Mouse (Mus musculus) 3134 (cell line): Measurements from ENCODE around the gene Zbtb16.

Experiments
- DNase-seq: peaks from one replicate; pipeline ENCODE4 v3.0.0-alpha.2; 2011; ENCODE audit warnings: low spot score; ENCODE audit not compliant: insufficient read length; ENCODE audit errors: extremely low read depth

The Zbtb16 gene

DNA sequence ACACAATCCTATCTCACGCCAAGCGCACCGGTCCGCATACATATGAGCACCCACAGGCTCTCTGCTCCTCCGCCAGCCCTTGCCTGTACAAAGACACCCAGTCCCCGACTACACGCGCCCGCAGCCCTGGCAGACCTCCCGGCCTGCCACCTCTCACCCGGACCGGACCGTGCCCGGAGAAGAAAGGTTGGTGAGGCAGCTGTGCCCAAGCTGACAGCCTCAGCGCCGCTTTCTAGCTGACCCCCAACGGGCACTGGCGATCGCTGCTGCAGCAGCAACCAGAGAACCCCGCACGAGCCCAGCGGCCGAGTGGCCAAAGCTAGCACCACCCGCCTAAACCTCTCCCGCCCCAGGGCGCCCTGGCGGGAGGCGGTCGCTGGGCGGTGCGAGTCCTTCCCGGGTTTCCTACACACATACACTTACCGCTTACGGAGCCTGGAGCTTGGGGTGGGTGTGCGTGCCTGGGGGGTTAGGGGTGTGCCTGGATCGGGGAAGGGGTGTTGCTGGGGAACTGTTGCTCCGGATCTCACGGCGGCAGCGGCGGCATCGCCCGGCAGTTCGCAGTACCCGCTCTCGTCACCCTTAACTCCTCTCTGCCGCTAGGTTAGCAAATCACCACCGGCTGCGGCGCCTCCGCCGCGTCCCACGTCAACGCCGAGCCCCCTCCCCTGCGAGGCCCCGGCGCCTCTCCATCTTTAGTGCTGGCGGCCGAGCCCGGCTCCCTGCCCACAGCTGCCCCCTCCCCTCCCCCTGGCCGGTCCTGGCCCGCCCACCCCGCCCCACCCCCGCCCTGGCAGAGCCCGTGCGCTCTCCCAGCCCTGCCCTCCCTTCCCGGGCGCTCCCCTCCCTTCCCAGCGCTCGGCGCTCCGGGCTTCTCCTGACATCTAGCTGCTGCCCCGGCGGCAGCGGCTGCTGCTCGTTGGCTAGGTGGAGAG lies at the start of gene Zbtb16:
Zbtb16 (minus strand) TSS at position 592 of the 935 bp plus-strand sequence.
- DNase-seq, result no peak

DNA sequence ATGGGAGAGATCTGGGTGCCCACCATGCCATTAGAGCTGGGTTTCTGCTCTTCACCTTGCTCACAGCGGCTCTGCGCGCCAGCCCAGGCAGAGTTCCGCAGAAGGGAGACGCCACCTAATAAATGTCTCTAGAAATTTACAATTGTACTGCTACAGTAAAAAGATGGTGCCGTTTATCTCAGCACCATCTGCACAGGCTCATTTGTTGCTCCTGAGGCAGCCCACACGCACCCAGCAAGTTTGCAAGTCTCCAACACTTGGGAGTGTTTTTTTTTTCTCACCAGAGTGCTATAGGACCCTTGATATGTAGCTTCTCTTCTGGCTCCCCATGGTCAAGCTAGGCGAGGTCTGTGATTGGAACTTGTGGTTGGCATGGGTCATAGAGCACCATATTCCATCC lies 36.9 kb upstream of the Zbtb16 start:
- DNase-seq, result no peak

DNA sequence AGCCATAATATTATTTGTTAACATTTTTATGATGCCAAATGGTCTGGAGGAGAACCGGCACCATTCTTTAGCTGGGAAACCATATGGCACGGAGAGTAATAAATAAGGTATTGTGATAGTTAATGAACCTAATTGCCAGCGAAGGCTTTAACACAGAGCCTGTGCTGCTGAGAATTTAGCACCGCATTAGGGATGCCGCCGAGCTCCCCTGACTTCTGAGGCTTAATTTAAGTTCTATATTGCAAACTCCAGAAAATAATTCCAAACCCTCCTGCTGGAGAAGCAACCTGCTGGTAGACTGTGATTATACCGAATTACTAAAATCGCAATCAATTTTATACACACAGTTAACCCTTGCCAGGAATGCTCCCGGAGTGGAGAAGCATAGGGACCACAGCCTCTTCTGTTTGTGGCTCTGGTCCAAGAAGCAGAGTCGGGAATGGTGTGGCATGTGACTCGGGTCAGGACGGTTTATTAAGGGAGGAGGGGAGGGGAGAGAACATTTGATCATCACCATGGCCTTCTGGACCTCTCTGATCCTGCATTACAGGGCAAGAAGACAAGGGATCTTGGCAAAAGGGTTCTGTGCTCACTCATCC lies 30.6 kb upstream of the Zbtb16 start:
- no peak for DNase-seq

DNA sequence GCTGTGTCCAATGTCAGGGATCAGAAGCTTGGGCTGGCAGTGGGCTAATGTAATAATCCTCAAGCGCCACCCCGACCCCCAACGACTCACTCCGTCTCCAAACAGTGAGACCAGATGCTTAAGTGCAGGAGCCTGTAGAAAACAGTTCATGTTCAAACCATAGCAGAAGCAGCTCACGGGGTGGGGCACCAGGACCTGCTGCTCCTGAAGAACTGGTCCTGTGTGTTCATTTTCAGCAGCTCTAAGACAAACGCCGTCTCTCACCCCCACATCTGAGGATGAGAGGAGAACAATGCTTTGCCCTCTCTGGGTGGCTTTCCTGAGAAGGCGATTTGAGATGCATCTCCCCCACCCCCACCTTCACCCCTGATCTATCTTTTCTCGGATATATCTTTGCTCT lies 29.2 kb upstream of the Zbtb16 start:
- no peak for DNase-seq

DNA sequence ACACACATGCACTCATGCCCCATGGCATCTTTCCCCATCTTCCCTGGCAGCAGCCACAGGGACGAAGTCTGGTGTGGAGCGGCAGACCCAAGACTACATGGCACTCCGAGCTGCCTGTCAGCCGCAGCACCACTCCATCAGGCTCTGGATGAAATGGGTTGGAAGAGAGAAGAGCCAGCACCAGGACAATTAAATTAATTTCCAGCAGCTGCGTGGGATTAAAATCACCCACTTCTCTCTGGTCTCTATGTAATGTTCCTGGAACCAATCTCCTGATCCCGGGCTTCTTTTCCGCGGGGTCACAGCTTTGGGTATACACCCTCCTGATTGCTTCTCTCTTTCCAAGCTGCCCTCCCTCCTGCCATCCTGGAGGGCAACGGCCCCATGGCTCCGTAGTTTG lies 25.5 kb upstream of the Zbtb16 start:
- no peak for DNase-seq

DNA sequence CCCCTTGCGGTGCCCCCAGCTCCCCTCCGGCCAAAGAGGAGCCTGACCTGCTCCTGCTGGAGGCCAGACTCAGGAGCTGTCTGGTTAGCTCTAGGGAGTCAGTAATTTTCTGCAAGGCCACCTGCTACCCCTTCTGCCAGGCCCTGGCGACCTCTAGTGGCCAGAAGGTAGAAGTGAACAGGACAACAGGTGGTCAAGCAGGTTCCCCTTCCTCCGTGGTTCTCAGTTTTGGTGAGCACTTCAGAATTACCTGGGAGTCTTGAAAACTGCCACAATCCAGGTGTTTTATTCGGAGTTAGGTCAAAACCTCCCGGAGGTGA lies 24.5 kb upstream of the Zbtb16 start:
- DNase-seq, result peak; percentile 11

DNA sequence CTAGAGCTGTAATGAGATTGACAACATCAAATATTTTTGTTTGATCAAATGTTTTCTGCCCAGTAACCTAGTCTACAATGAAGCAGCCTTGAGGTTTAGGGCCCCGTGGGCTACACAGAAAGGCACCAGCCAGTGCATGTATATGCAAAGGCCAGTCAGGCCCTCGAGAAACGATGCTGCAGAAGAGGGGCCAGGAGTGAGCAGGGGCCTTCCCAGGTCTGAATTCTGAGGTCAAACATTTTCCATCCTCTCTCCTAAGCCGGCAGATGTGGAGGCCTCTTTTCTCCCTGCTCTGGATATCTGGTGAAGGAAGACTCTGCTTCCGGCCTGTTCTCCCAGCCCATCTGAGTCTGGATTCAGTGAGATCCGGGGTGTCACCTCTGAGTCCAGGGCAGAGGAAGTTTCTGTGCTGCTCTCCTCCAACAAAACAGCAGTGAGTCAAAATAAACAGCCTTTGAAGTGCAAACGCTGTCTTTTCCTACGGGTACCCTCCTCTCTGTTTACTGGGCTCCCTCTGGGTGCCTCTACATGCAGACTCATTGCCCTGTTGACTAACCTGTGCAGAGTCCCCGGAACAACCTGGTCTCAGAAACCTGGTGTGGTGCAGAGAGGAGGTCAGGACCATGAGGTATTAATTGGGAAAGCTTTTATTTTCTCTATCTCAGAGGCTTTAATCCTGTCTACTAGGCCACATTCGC lies 24.0 kb upstream of the Zbtb16 start:
- DNase-seq, result no peak

DNA sequence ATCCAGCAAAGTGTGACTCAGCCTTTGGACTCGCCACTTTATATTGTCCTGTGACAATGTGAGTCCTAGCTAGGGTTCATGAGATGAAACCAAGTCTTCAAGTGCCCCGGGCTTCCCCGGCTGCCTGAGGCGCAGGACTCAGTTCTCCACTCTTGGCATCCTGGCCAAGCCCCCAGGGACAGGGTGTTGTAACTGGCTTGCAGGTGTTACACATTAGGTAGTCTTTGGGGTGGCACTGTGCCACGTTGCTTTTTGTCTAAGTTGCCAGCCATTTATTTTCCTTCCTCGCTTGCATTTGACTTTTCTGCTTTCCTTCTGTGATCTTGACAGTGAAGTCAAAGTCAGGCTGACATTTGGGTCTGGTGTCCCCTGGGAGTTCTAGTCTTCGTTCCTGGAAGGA lies 21.9 kb upstream of the Zbtb16 start:
- no peak for DNase-seq

DNA sequence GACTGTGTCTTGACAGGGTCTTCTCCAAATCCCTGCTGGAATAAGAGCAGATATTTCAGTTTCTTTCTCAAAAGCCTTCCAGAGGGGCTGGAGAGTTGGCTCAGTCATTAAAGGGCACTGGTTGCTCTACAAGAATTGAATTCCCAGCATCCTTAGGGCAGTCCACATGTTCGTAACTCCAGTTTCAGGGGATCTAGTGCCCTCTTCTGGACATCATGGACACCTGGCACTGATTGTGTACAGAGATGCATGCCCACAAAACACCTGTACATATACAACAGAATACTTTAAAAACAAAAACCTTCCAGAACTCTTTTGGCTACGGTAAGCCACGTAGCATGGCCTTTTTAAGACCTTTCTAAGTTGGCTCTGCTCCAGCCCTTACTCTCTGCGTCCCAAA lies 20.2 kb upstream of the Zbtb16 start:
- no peak for DNase-seq

DNA sequence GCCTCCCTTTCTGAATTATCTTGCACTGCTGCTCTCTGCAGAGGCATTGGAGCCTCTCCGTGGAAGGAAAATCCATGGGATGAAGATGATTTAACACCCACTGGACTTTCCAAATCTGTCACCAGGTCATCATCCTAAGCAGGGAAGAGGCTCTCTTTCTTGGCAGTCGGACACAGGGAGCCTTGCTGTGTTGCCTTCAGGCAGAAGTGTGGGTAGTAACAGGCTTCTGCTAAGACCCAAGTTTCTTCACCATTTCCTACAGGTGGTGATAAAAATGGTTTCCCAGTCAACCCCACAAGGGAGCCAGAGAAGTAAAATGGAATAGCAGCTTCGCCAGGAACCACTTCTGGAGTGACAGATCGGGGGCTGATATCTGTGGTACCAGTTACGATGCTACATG lies 13.5 kb upstream of the Zbtb16 start:
- no peak for DNase-seq

DNA sequence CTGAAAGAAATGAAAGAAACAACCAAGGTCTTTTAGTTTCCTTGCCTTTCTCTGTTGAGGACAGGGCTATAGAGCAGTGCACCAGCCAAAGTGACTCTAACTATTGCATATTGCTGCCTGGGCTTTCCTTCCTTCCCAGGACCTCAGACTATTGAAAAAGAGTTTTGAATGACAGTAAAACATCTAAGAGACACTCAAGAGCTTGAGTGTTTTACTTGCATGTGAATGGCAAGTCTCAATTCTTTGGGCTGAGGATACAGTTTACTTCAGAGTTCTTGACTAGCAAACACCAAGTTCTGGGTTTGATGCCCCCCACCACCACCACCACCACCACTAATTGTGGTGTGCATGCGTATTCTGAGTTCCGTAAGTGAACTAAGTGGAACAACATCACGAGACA lies 3.5 kb upstream of the Zbtb16 start:
- no peak for DNase-seq

DNA sequence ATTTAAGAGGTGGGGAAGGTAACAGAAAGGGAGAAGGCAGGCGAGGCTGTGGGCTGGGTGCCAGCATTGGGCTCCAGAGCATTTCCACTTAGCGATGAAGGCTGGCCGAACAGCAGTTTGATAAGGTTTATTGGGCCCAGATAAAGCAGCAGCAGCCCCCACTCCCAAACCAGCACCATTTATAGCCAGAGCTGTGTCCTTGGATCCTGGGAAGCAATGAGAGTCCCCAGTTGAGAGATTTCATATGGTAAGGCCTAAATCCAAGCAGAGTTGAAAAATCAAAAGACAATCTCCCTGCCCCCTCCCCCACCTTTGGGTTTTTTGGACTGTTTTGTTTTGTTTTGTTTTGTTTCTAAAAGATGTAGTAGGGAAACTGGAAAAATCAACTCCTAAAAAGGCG lies 2.3 kb upstream of the Zbtb16 start:
- DNase-seq, result no peak

DNA sequence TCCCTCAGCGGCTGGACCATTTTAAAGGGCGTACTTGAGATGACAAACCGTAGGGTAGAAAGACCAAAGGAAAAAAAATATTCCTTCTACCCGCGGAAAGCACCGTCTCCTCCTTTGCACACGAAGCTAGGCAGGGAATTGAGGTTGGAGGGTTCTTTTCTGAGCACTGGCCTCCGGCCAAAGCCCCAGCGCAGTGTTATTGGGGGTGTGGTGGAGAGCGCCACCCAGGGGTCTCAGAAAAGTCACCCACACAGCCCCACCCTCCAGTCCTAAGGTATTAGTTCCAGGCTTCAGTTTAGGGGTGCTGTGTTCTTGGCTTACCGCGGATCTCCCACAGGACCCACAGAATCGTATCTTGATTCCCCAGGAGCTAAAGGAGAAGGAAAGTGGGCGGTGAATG lies 1.2 kb upstream of the Zbtb16 start:
- DNase-seq, result no peak

DNA sequence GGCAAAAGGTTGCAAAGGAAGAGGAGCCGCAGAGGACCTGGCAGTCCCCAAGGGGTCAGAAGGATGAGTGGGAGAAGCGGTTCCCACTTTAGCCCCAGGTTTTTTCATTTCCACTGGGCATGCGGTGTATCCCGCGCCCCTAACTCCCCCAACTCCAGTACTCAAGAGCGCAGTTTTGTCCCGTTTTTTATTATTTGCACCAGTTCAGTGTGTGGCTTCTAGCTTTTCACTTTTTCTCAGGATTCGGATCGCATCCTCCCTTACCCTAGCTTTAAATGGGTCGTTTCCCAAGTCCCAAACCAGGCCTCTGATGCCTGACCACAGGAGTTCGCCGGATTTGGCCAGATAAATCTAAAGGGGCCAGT lies 526 bp upstream of the Zbtb16 start:
- DNase-seq, result no peak

DNA sequence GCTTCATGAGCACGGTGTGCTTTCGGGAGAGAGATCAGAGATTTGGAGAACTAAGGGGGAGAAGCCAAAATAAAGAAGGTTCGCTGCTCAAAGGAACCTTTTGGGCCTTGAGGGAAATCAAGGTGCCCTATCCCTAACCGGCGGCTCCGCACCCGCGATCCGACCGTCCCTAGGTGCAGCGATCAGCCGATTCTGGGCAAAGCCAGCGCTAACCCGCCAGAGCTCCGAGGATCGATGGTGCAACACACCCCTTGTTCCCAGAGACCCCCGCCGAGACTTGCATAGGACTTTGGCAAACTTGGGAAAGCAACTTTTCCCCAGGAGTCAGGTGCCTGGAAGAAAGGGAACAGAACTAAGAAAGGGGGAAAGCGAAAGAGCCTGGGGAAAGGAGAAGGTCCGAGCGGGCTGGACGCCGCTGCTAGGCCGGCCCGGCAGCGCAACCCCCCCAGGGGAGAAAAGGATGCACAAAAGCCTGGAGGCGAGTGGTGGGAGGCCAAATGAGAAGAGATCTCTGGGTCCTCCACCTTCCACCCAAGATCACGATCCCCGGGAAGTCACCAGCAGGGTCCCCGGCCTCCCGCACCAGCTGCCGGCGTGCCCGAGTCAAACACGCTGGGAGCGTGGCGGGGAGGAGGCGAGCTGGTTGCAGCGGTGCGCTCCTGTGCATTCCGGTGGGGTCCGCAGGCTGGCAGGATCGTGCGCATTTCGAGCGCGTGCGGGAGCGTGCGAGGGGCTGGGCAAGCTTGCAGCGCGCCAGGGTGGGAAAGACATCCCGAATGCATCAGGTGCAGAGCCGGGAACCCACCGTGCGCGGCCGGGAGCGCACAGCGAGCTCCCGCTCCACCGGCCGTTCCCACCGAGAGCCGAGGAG lies 1.2 kb downstream of the Zbtb16 start:
- no peak for DNase-seq

DNA sequence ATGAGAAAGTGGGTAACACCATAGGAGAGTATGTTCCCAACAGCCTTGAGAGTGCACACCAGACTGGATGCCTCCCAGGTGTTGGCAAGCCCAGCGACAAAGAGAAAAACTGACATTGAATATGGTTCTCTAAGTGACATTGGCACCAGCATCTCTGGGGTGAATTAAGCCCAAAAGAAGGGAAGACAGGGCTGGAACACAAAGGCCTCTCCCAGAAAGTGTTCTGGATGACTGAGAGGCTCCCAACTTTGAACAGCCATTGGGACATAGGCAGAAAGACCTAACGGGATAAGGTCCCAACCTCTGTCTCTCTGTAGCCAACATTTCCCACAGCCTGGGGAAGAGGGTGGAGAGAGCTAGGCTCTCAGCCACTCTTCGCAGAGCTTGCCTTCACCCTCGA lies 2.0 kb downstream of the Zbtb16 start:
- no peak for DNase-seq

DNA sequence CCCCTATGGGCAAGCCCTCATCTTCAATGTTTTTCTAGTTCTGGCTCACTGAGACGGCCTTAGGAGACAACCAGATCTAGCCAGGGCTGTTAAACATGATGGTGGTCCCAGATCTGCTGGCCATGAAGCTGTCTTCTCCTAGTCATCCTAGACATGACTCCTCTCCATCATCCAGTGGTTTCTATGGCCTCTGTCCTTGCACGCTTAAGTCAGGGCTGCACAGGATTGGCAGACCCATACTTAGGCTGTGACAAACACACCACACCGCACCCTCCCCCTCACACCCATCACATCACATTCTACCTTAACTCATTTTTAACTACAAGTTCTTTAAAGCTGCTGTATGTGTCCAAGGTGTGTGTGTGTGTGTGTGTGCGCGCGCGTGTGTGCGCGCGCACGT lies 2.5 kb downstream of the Zbtb16 start:
- DNase-seq, result no peak

DNA sequence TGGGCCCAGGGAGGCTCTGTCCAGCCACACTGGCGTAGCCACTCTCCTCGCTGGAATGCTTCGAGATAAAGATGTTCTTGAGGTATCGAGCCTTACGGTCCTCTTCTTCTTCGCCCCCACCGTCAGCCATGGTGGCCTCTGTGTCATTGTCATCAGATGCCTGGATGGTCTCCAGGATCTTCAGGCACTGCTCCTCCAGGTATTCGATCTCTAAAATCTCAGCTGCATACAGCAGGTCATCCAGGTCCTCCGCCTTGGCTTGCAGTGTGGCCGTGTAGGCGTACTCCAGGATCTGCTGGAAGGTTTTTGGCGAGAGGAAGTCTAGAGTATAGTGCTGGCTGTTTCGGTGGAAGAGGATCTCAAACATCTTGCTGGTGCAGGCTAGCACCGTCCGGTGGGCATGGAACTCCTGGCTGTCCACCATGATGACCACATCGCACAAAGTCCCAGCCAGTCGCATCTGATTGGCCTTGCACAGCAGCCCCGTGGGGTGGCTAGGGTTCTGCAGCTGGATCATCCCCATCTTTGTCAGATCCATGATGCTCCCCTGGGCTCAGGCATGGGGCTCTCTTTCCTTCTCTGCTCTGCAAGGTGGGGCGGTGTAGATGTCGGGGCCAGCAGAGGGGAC lies 3.4 kb downstream of the Zbtb16 start:
- DNase-seq, result no peak

DNA sequence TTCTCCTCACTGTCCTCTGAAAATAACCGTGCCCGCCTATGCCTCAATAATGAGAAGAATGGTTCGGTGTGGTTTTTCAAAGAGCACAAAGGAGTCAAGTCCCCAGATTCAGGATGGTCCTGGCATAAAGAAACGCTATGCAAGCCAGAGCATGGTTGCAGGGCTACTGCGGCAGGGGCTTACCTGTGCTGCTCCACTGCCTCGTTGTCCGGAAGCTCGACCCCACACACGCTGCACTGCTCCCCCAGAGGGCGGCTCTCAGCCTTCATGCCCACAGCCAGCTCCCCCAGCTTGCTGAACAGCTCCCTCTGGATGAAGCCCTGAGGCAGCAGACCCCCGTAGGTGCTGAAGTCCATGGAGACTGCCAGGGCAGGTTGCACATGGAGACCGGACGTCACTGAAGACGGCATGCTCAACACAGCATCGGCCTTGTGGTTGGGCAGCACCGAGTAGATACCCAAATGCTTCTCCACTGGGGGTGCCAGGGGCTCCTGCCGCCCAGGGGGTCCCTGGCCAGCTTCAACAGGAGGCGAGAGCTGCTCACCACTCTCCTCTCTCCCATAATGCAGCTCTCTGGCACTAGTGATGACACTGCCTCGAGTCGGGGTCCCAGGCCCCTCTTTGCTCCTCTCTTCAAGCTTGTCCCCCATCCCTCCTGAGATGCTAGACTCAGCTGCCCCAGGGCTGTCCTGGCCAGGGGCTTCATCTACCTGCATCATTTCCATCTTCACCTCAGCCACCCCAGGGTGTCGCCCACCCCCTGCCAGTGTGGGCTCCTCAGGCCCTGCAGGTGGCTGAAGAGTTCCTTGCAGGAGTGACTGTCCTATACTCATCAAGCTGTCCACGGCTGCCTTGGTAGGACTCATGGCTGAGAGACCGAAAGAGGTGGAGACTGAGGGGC lies 4.2 kb downstream of the Zbtb16 start:
- DNase-seq, result no peak

DNA sequence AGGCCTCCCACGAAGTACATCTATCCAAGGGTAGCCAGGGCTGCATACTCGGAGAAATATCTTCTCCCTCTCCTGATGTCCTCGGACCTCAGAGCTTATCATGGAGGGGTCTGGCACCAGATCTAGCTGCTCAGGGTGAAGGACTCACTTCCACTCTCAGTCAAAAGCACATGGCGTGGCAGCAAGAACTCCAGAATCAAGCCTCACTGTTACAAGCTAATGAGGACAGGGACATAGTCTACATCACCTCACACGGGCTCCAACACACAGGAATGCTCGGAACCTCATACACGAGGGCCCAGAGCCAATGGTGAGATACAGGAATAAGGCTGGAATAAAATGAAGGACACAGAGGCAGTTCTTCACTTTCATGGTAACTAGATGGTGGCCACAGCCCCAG lies 7.2 kb downstream of the Zbtb16 start:
- DNase-seq, result no peak
